Mouse (Mus musculus) midbrain, embryonic 16.5 days (tissue): Measurements from ENCODE around the gene Hist1h3g. TPM values are rescaled to one million over a fixed set of nuclear protein-coding genes. Genes with fewer than 3 reads are reported as not detected.

Experiments used
- ATAC-seq: fragments of 200-750 bp; cut with Nextera tagmentation; 2 replicates; pipeline ENCODE4 v1.8.0; 2017; ENCODE audit warnings: moderate TSS enrichment
- H3K27ac ChIP-seq: fragments of 300-500 bp; sonication (generic); 2 replicates; pipeline ENCODE4 v1.5.1; 2014; ENCODE audit warnings: mild to moderate bottlenecking, low read length, mixed read lengths
- H3K27me3 ChIP-seq: fragments of 300-500 bp; sonication (generic); 2 replicates; pipeline ENCODE4 v1.6.1; 2014; ENCODE audit warnings: low read depth, low read length, mixed read lengths; ENCODE audit not compliant: control insufficient read depth, insufficient read depth
- H3K36me3 ChIP-seq: fragments of 300-500 bp; sonication (generic); 2 replicates; pipeline ENCODE4 v1.6.1; 2014; ENCODE audit warnings: mild to moderate bottlenecking, low read length, moderate library complexity, mixed read lengths; ENCODE audit not compliant: control insufficient read depth, insufficient read depth
- H3K4me1 ChIP-seq: fragments of 300-500 bp; sonication (generic); 2 replicates; pipeline ENCODE4 v1.6.1; 2014; ENCODE audit warnings: mild to moderate bottlenecking, low read length, mixed read lengths; ENCODE audit not compliant: control insufficient read depth, insufficient read depth
- H3K4me2 ChIP-seq: fragments of 300-500 bp; sonication (generic); 2 replicates; pipeline ENCODE4 v1.6.1; 2014; ENCODE audit warnings: mild to moderate bottlenecking, low read length, mixed read lengths
- H3K4me3 ChIP-seq: fragments of 300-500 bp; sonication (generic); 2 replicates; pipeline ENCODE4 v1.5.1; 2014; ENCODE audit warnings: low read depth, mild to moderate bottlenecking, low read length, moderate library complexity, mixed read lengths
- H3K9ac ChIP-seq: fragments of 300-500 bp; sonication (generic); 2 replicates; pipeline ENCODE4 v1.6.1; 2014; ENCODE audit warnings: low read depth, low read length, mixed read lengths
- H3K9me3 ChIP-seq: fragments of 300-500 bp; sonication (generic); replicated peaks from 2 replicates; pipeline ENCODE4 v1.6.1; 2014; ENCODE audit warnings: mild to moderate bottlenecking, low read length, mixed read lengths; ENCODE audit not compliant: control insufficient read depth, poor library complexity, severe bottlenecking
- WGBS: fragments of 180-500 bp; shearing (Covaris S2); extraction: QIAGEN DNeasy Blood & Tissue Kit; methylation state at CpG from one replicate; pipeline ENCODE4 v1.1.7; 2014; 5-methylcytosine and 5-hydroxymethylcytosine counted together
- polyA plus RNA-seq: library from polyadenylated mRNA; unstranded; fragments of >200 nt; fragmentation: Nextera tagmentation; extraction: Ambion mirVana; gene quantifications from 2 replicates; pipeline ENCODE4 v1.2.1, GENCODE M21; 2015

Gene Hist1h3g
- polyA plus RNA-seq, 1 experiment from 2014 or later, result not detected

GRCm38 (mm10) chr13:23499943-23500342, 35.3 kb upstream of the Hist1h3g start:
- no peak for ATAC-seq

GRCm38 (mm10) chr13:23500424-23501200, 34.6 kb upstream of the Hist1h3g start:
- 1% methylated on average over 17 of the region's 17 CpGs for WGBS
- Histone ChIP-seq H3K27ac (no peak overlapping the region), H3K9me3 (no peaks in the 10 kb centered on the region), H3K4me1 (peaks cover 7% of the 10 kb centered on the region; the same call in 1 of the 2 replicates), H3K4me3 (no peak overlapping the region), H3K9ac (no peak overlapping the region), H3K4me2 (no peak overlapping the region), H3K27me3 (peaks cover 8% of the 10 kb centered on the region; the same call in 1 of the 2 replicates), H3K36me3 (no peaks in the 10 kb centered on the region)
- ATAC-seq, result peak; percentile 62; the same call in 1 of the 2 replicates

More at GRCm38 (mm10) chr13:23499943-23500342, 35.3 kb upstream of the Hist1h3g start:
- Histone ChIP-seq H3K36me3 (no peaks in the 10 kb centered on the region), H3K4me2 (no peak overlapping the region), H3K27ac (no peak overlapping the region), H3K27me3 (peaks cover 8% of the 10 kb centered on the region; the same call in 1 of the 2 replicates), H3K9me3 (no peaks in the 10 kb centered on the region), H3K9ac (no peak overlapping the region), H3K4me3 (no peak overlapping the region), H3K4me1 (0 out of 2 replicates have a peak, but pooled peaks cover 6% of the 10 kb centered on the region)
- WGBS, result 9% methylated on average over 7 of the region's 7 CpGs

GRCm38 (mm10) chr13:23501511-23501910, 33.7 kb upstream of the Hist1h3g start:
- Histone ChIP-seq H3K27me3 (peaks cover 8% of the 10 kb centered on the region; the same call in 1 of the 2 replicates), H3K9ac (no peak overlapping the region), H3K27ac (no peak overlapping the region), H3K4me2 (no peak overlapping the region), H3K9me3 (no peaks in the 10 kb centered on the region), H3K36me3 (no peaks in the 10 kb centered on the region), H3K4me3 (no peak overlapping the region), H3K4me1 (peaks cover 8% of the 10 kb centered on the region; the same call in 1 of the 2 replicates)
- 24% methylated on average over 5 of the region's 5 CpGs for WGBS
- ATAC-seq, result no peak

GRCm38 (mm10) chr13:23502031-23502567, 33.1 kb upstream of the Hist1h3g start:
- Histone ChIP-seq H3K9me3 (no peaks in the 10 kb centered on the region), H3K4me1 (peaks cover 8% of the 10 kb centered on the region; the same call in 1 of the 2 replicates), H3K4me2 (no peak overlapping the region), H3K27ac (no peak overlapping the region), H3K27me3 (peaks cover 8% of the 10 kb centered on the region; the same call in 1 of the 2 replicates), H3K9ac (no peak overlapping the region), H3K36me3 (no peaks in the 10 kb centered on the region), H3K4me3 (no peak overlapping the region)
- 33% methylated on average over 9 of the region's 9 CpGs for WGBS
- no peak for ATAC-seq

- no peaks in the 10 kb centered on the region for H3K9me3 ChIP-seq
- 37% methylated on average over 4 of the region's 4 CpGs for WGBS
- H3K9ac ChIP-seq, result no peak overlapping the region
- H3K4me1 ChIP-seq, result peaks cover 8% of the 10 kb centered on the region; the same call in 1 of the 2 replicates
- H3K27me3 ChIP-seq, result peaks cover 6% of the 10 kb centered on the region; the same call in 1 of the 2 replicates
- ATAC-seq, result no peak
- no peak overlapping the region for H3K27ac ChIP-seq
- no peak overlapping the region for H3K4me3 ChIP-seq
- H3K36me3 ChIP-seq, result no peaks in the 10 kb centered on the region
- no peak overlapping the region for H3K4me2 ChIP-seq
Measured at GRCm38 (mm10) chr13:23502916-23503315, 32.3 kb upstream of the Hist1h3g start.

GRCm38 (mm10) chr13:23503797-23504196, 31.4 kb upstream of the Hist1h3g start:
- WGBS, result 4% methylated on average over 9 of the region's 9 CpGs
- Histone ChIP-seq H3K36me3 (no peaks in the 10 kb centered on the region), H3K4me2 (peak overlapping the region; percentile 33), H3K4me3 (no peak overlapping the region), H3K27ac (no peak overlapping the region), H3K9ac (no peak overlapping the region), H3K27me3 (peaks cover 4% of the 10 kb centered on the region; the same call in 1 of the 2 replicates), H3K9me3 (no peaks in the 10 kb centered on the region), H3K4me1 (peaks cover 5% of the 10 kb centered on the region; the same call in 1 of the 2 replicates)
- no peak for ATAC-seq

- Histone ChIP-seq H3K27me3 (no peaks in the 10 kb centered on the region), H3K27ac (no peak overlapping the region), H3K9me3 (no peaks in the 10 kb centered on the region), H3K9ac (no peak overlapping the region), H3K36me3 (no peaks in the 10 kb centered on the region), H3K4me2 (peak overlapping the region; percentile 33), H3K4me1 (peaks cover 2% of the 10 kb centered on the region; the same call in 1 of the 2 replicates), H3K4me3 (no peak overlapping the region)
- no peak for ATAC-seq
- WGBS, result 5% methylated on average over 14 of the region's 14 CpGs
Measured at GRCm38 (mm10) chr13:23505662-23506345, 29.4 kb upstream of the Hist1h3g start.

GRCm38 (mm10) chr13:23506351-23506750, 28.9 kb upstream of the Hist1h3g start:
- Histone ChIP-seq H3K4me3 (no peak overlapping the region), H3K4me1 (peaks cover 2% of the 10 kb centered on the region; the same call in 1 of the 2 replicates), H3K27ac (no peak overlapping the region), H3K9me3 (no peaks in the 10 kb centered on the region), H3K27me3 (no peaks in the 10 kb centered on the region), H3K36me3 (no peaks in the 10 kb centered on the region), H3K4me2 (peak overlapping the region; percentile 16; the same call in 1 of the 2 replicates), H3K9ac (no peak overlapping the region)
- no peak for ATAC-seq
- WGBS, result 8% methylated on average over 13 of the region's 13 CpGs
